Mouse (Mus musculus): Measurements from ENCODE around the gene Nags. TPM values are rescaled to one million over a fixed set of nuclear protein-coding genes. Genes with fewer than 3 reads are reported as not detected.
A peak's percentile ranks its signal among the peaks of the same experiment; 100 is the strongest.

The Nags gene
- polyA plus RNA-seq, 1 experiment, result 0.39 TPM

DNA sequence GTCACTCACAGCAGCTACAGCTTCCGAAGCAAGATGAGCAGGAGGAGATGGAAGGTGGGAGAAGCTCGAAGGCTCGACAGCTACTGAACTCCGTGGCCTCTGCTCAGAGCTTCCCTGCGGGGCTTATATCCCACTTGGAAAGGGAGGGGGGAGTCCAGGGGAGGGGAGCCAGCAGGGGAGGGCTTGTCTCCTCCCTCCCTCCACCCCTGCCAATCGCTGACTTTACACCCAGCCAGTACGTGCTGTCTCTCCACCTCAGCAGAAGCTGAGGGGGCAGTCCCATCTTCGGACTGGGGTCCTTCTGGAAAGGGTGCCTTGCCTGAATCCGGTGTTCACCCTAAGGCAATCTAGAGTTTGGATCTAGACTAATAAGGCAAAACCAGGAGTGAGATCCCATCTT is 37.6 kb upstream of the Nags start, which contains the start of gene Pyy:
Gene Pyy, minus strand, starts transcription at position 101 of the 400 bp plus-strand sequence.
- Histone ChIP-seq H3K27me3 (replicated peaks; ENCODE audit: control insufficient read depth, insufficient read depth, low read length) (no peaks in the 10 kb centered on the region), H3K27ac (ENCODE audit: insufficient read depth, low read depth, low read length) (no peak within 1 kb of the TSS), H3K36me3 (ENCODE audit: control insufficient read depth, insufficient read depth, low read length) (no peaks in the 10 kb centered on the region), H3K4me3 (ENCODE audit: insufficient read depth, low read depth, low read length) (no peak within 1 kb of the TSS), H3K4me1 (ENCODE audit: control insufficient read depth, insufficient read depth, low read length) (no peaks in the 10 kb centered on the region)
- TF ChIP-seq POLR2A (IDR thresholded peaks at IDR 0.05; ENCODE audit: low read depth, low read length), result no peak
- 10% methylated on average over 9 of the region's 9 CpGs for WGBS
- DNase-seq, result no peak

DNA sequence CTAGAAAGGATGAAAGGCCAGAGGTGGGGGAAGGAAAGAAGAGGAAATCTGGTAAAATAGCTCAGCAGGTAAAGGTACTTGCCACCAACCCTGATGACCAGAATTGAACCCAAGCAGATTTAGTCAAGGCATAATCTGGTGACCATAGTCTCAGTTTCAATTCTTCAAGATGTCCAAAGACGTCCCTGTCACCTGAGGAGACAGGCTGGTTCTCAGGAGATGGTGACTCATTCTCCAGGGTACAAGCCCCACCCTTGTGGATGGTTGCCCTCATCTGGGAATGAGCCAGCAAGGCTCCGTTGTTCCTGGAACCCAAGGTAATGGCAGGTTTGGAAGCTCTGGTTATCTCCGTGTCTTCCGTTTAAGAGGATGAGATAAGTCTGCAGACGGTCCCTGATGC is 33.7 kb upstream of the Nags start:
- no peak for DNase-seq
- Histone ChIP-seq H3K4me1 (ENCODE audit: control insufficient read depth, insufficient read depth, low read length) (no peaks in the 10 kb centered on the region), H3K27ac (ENCODE audit: insufficient read depth, low read depth, low read length) (no peak overlapping the region), H3K4me3 (ENCODE audit: insufficient read depth, low read depth, low read length) (no peak overlapping the region), H3K36me3 (ENCODE audit: control insufficient read depth, insufficient read depth, low read length) (no peaks in the 10 kb centered on the region), H3K27me3 (replicated peaks; ENCODE audit: control insufficient read depth, insufficient read depth, low read length) (no peaks in the 10 kb centered on the region)
- WGBS, result 83% methylated on average over 5 of the region's 5 CpGs
- no peak for TF ChIP-seq POLR2A (IDR thresholded peaks at IDR 0.05; ENCODE audit: low read depth, low read length)
- no peak for TF ChIP-seq CTCF (conservative IDR thresholded peaks at IDR 0.05; ENCODE audit: insufficient read depth, insufficient read length, low read depth, low read length)

DNA sequence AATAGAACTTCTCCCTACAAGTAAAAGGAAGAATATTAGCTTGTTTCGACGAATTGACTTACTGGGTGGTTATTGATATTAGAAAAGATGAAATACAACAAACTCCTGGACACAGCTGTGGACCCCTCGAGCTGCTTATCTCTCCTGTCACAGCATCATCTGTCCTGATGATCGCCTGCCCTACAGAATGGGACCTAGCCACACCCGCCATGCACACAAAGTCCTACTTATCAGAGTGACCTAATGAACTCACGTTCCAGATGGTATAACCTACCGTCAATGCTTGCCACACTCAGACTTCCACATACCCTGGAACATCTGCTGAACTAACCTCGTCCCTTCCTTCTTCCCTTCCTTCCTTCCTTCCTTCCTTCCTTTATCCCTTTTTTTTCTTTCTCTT is 29.1 kb upstream of the Nags start:
- 80% methylated on average over 8 of the region's 8 CpGs for WGBS
- Histone ChIP-seq H3K36me3 (ENCODE audit: control insufficient read depth, insufficient read depth, low read length) (no peaks in the 10 kb centered on the region), H3K4me1 (ENCODE audit: control insufficient read depth, insufficient read depth, low read length) (no peaks in the 10 kb centered on the region), H3K27me3 (replicated peaks; ENCODE audit: control insufficient read depth, insufficient read depth, low read length) (no peaks in the 10 kb centered on the region), H3K27ac (ENCODE audit: insufficient read depth, low read depth, low read length) (no peak overlapping the region), H3K4me3 (ENCODE audit: insufficient read depth, low read depth, low read length) (no peak overlapping the region)
- DNase-seq, result no peak
- TF ChIP-seq POLR2A (IDR thresholded peaks at IDR 0.05; ENCODE audit: low read depth, low read length), result no peak
- no peak for TF ChIP-seq CTCF (conservative IDR thresholded peaks at IDR 0.05; ENCODE audit: insufficient read depth, insufficient read length, low read depth, low read length)

DNA sequence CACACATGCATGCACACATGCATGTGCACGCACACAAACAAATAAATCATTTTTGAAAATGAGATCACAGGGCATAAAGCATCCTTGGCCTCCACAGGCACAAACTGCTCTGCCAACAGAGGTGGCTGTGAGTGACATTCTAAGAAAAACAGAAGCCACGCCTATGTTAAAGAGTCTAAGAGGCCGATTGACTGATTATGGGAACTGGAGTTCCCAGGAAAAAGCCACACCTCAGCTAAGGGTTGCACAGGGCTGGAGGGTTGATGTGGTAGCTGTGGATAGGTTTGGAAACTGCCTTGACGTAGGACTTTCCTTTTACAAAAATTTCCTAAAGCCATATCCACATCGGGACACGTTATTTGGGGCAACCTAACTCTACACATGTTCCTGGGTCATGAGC is 27.9 kb upstream of the Nags start:
- no peaks in the 10 kb centered on the region for H3K36me3 ChIP-seq (ENCODE audit: control insufficient read depth, insufficient read depth, low read length)
- H3K4me3 ChIP-seq (ENCODE audit: insufficient read depth, low read depth, low read length), result no peak overlapping the region
- TF ChIP-seq CTCF (conservative IDR thresholded peaks at IDR 0.05; ENCODE audit: insufficient read depth, insufficient read length, low read depth, low read length), result no peak
- no peak for TF ChIP-seq POLR2A (IDR thresholded peaks at IDR 0.05; ENCODE audit: low read depth, low read length)
- no peak overlapping the region for H3K27ac ChIP-seq (ENCODE audit: insufficient read depth, low read depth, low read length)
- no peaks in the 10 kb centered on the region for H3K4me1 ChIP-seq (ENCODE audit: control insufficient read depth, insufficient read depth, low read length)
- no peak for DNase-seq
- WGBS, result 76% methylated on average over 6 of the region's 6 CpGs
- H3K27me3 ChIP-seq (replicated peaks; ENCODE audit: control insufficient read depth, insufficient read depth, low read length), result no peaks in the 10 kb centered on the region

DNA sequence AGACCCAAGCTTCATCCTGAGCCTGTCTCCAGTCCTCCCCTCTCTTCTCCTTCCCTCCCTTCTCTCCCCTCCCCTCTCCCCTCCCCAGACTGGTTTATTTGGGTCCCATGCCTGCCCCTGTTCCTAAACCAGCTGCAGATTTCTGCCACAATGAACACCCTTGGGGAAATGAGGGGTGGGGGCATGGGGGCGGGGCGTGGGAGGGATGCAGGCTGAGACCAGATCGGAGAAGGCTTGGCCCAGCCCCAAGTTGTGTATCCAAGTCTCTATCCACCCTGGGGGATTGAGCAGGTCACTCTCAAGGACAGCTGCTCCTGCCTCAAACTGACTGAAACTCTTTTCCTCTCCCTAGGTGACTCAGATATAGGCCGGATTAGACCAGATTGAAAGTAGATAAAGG is 10.8 kb upstream of the Nags start:
- no peaks in the 10 kb centered on the region for H3K36me3 ChIP-seq (ENCODE audit: control insufficient read depth, insufficient read depth, low read length)
- no peak overlapping the region for H3K4me3 ChIP-seq (ENCODE audit: insufficient read depth, low read depth, low read length)
- no peaks in the 10 kb centered on the region for H3K4me1 ChIP-seq (ENCODE audit: control insufficient read depth, insufficient read depth, low read length)
- WGBS, result 21% methylated on average over 4 of the region's 4 CpGs
- DNase-seq, result no peak
- TF ChIP-seq CTCF (conservative IDR thresholded peaks at IDR 0.05; ENCODE audit: insufficient read depth, insufficient read length, low read depth, low read length), result no peak
- no peak for TF ChIP-seq POLR2A (IDR thresholded peaks at IDR 0.05; ENCODE audit: low read depth, low read length)
- no peaks in the 10 kb centered on the region for H3K27me3 ChIP-seq (replicated peaks; ENCODE audit: control insufficient read depth, insufficient read depth, low read length)
- H3K27ac ChIP-seq (ENCODE audit: insufficient read depth, low read depth, low read length), result no peak overlapping the region

DNA sequence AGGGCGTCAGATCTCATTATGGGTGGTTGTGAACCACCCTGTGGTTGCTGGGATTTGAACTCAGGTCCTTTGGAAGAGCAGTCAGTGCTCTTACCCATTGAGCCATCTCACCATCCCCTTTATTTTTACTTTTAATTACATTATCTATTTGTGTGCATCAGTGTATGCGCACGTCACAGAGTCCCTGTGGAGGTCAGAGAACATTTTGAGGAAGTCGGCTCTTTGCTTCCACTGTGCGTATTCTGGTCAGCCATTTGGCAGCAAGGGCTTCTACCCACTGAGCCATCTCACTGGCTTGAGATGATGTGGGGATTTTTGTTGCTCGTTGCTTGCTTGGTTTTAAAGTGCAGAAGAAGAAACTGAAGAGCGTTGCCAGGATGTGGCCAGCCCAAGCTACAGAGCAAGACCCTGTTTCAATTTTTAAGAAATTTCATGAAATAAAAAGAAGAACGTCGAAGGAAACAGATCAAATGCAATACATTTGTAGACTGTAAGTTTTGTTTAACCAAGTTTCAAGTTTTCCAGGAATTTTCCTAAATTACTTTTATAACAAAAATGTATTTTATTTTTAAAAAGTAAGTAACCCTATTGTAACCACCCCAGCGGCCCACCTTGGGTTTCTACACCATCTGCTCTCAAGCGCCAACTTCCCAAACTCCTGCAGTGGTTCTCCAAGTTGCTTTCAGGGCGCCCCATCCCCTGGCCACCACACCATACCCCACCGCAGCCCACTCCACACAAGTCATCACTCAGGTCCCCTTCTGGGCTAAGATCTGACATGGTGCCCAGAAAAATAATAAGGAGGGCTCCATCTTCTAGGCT is 7.5 kb upstream of the Nags start:
- WGBS, result 49% methylated on average over 13 of the region's 13 CpGs

DNA sequence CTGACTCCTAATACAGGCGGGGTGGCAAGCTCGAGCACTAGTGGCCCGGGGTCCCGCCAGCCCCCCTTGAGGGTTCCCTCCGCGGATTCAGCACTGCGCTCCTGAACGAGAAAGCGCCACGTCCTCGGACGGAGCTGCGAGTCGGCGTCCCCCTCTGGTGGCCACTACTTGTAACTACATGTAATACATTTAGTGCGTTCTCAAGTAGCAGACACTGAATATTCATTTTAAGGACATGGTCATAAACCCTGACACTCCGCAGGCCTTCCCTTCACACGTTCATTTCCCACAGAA is 6.9 kb upstream of the Nags start:
- TF ChIP-seq POLR2A (IDR thresholded peaks at IDR 0.05; ENCODE audit: low read depth, low read length), result no peak
- peak; percentile 91 for TF ChIP-seq CTCF (conservative IDR thresholded peaks at IDR 0.05; ENCODE audit: insufficient read depth, insufficient read length, low read depth, low read length)
- Histone ChIP-seq H3K27ac (ENCODE audit: insufficient read depth, low read depth, low read length) (no peak overlapping the region), H3K4me1 (ENCODE audit: control insufficient read depth, insufficient read depth, low read length) (no peaks in the 10 kb centered on the region), H3K4me3 (ENCODE audit: insufficient read depth, low read depth, low read length) (no peak overlapping the region), H3K27me3 (replicated peaks; ENCODE audit: control insufficient read depth, insufficient read depth, low read length) (no peaks in the 10 kb centered on the region), H3K36me3 (ENCODE audit: control insufficient read depth, insufficient read depth, low read length) (no peaks in the 10 kb centered on the region)
- WGBS, result 1% methylated on average over 18 of the region's 18 CpGs
- DNase-seq, result peak; percentile 65

More for the DNA sequence above, 7.5 kb upstream of the Nags start:
- no peaks in the 10 kb centered on the region for H3K36me3 ChIP-seq (ENCODE audit: control insufficient read depth, insufficient read depth, low read length)
- DNase-seq, result no peak
- H3K27me3 ChIP-seq (replicated peaks; ENCODE audit: control insufficient read depth, insufficient read depth, low read length), result no peaks in the 10 kb centered on the region
- H3K4me1 ChIP-seq (ENCODE audit: control insufficient read depth, insufficient read depth, low read length), result no peaks in the 10 kb centered on the region
- TF ChIP-seq POLR2A (IDR thresholded peaks at IDR 0.05; ENCODE audit: low read depth, low read length) (no peak), CTCF (conservative IDR thresholded peaks at IDR 0.05; ENCODE audit: insufficient read depth, insufficient read length, low read depth, low read length) (no peak)
- no peak overlapping the region for H3K4me3 ChIP-seq (ENCODE audit: insufficient read depth, low read depth, low read length)
- no peak overlapping the region for H3K27ac ChIP-seq (ENCODE audit: insufficient read depth, low read depth, low read length)

Measured in kidney, adult 2 months (tissue).